Mouse (Mus musculus) embryonic facial prominence, embryonic 14.5 days (tissue): ENCODE measurements around the gene Cmip. TPM values are rescaled to one million over a fixed set of nuclear protein-coding genes. Genes with fewer than 3 reads are reported as not detected.
A peak's percentile ranks its signal among the peaks of the same experiment; 100 is the strongest.

Experiments
- ATAC-seq: fragments of 200-750 bp; cut with Nextera tagmentation; 2 replicates; pipeline ENCODE4 v1.8.0; 2017; ENCODE audit warnings: low read depth, moderate number of reproducible peaks, moderate TSS enrichment
- DNase-seq: peaks from one replicate; pipeline ENCODE4 v3.0.0-alpha.2; 2015; ENCODE audit warnings: low spot score
- H3K27ac ChIP-seq: fragments of 300-500 bp; sonication (generic); replicated peaks from 2 replicates; pipeline ENCODE4 v1.5.1; 2014; ENCODE audit warnings: low read depth, mild to moderate bottlenecking, low read length, moderate library complexity
- H3K27me3 ChIP-seq: fragments of 300-500 bp; sonication (generic); replicated peaks from 2 replicates; pipeline ENCODE4 v1.6.1; 2014; ENCODE audit warnings: low read length; ENCODE audit not compliant: control insufficient read depth, insufficient read depth
- H3K36me3 ChIP-seq: fragments of 300-500 bp; sonication (generic); 2 replicates; pipeline ENCODE4 v1.6.1; 2014; ENCODE audit warnings: low read length, mixed read lengths; ENCODE audit not compliant: control insufficient read depth, insufficient read depth
- H3K4me1 ChIP-seq: fragments of 300-500 bp; sonication (generic); 2 replicates; pipeline ENCODE4 v1.6.1; 2014; ENCODE audit warnings: antibody characterized with exemption, low read length; ENCODE audit not compliant: control insufficient read depth, insufficient read depth
- H3K4me2 ChIP-seq: fragments of 300-500 bp; sonication (generic); 2 replicates; pipeline ENCODE4 v1.6.1; 2014; ENCODE audit warnings: low read depth, mild to moderate bottlenecking, low read length, moderate library complexity, mixed read lengths
- H3K4me3 ChIP-seq: fragments of 300-500 bp; sonication (generic); 2 replicates; pipeline ENCODE4 v1.5.1; 2014; ENCODE audit warnings: low read depth, mild to moderate bottlenecking, low read length
- H3K9ac ChIP-seq: fragments of 300-500 bp; sonication (generic); 2 replicates; pipeline ENCODE4 v1.6.1; 2014; ENCODE audit warnings: low read depth, mild to moderate bottlenecking, low read length, moderate library complexity, mixed read lengths
- H3K9me3 ChIP-seq: fragments of 300-500 bp; sonication (generic); 2 replicates; pipeline ENCODE4 v1.6.1; 2016; ENCODE audit warnings: low read length; ENCODE audit not compliant: control insufficient read depth
- WGBS: fragments of 180-500 bp; shearing (Covaris S2); extraction: QIAGEN DNeasy Blood & Tissue Kit; methylation state at CpG from one replicate; pipeline ENCODE4 v1.1.7; 2014; 5-methylcytosine and 5-hydroxymethylcytosine counted together
- polyA plus RNA-seq: library from polyadenylated mRNA; unstranded; fragments of >200 nt; fragmentation: Nextera tagmentation; extraction: Ambion mirVana; gene quantifications from 2 replicates; pipeline ENCODE4 v1.2.1, GENCODE M21; 2014

The Cmip gene
- polyA plus RNA-seq, 1 experiment from 2014 or later = 27.7 TPM

DNA sequence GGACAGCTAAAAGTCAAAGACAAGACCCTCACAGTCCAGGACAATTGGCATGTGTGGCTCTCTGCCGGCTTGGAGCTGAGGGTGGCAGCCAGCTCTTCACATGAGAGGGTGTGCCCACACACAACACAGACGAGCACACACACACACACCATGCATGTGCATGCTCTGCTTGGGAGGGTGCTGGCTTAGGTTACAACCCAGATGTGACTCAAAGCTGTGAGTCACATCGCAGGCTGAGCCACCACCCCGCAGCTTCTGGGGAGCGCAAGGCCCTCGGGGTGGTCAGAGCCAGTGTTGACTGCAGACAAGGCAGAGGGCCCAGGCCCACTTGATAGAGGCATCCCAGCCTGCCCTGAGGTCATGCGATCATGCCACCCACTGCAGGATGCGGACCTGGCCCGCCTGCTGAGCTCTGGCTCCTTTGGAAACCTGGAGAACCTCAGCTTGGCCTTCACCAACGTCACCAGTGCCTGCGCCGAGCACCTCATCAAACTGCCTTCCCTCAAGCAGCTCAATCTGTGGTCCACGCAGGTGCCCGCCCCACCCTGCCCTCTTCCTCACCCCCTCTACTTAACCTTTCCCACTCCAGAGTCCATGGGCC is 197.8 kb downstream of the Cmip start:
- H3K9ac ChIP-seq = no peak overlapping the region
- peaks cover 83% of the 10 kb centered on the region for H3K36me3 ChIP-seq
- H3K27ac ChIP-seq = no peak overlapping the region
- 93% methylated on average over 12 of the region's 14 CpGs for WGBS
- no peaks in the 10 kb centered on the region for H3K4me1 ChIP-seq
- H3K4me2 ChIP-seq = no peak overlapping the region
- H3K9me3 ChIP-seq = no peaks in the 10 kb centered on the region
- DNase-seq (no peak), ATAC-seq (no peak)
- H3K27me3 ChIP-seq = no peaks in the 10 kb centered on the region
- no peak overlapping the region for H3K4me3 ChIP-seq

DNA sequence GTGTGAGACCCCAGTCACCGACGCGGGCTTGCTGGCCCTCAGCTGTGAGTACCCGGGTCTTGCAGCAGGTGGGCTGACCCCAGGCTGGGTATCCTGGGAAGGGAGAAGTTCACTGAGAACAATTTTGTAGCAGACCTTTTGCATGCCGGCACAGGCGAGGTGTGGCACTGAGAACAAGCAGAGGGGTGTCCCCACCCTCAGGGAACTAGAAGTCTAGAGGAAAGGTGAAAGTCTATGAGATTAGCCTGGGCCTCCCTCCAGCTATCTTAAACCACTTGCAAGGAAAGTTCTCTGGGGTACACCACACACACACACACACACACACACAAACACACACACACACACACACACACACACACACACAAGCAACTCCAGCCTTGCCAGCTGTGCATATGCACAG is 198.8 kb downstream of the Cmip start:
- ATAC-seq (no peak), DNase-seq (no peak)
- H3K27me3 ChIP-seq = no peaks in the 10 kb centered on the region
- WGBS = 84% methylated on average over 6 of the region's 6 CpGs
- H3K4me1 ChIP-seq = no peaks in the 10 kb centered on the region
- no peak overlapping the region for H3K27ac ChIP-seq
- H3K4me2 ChIP-seq = no peak overlapping the region
- H3K9me3 ChIP-seq = no peaks in the 10 kb centered on the region
- no peak overlapping the region for H3K9ac ChIP-seq
- H3K4me3 ChIP-seq = no peak overlapping the region
- H3K36me3 ChIP-seq = peaks cover 75% of the 10 kb centered on the region

DNA sequence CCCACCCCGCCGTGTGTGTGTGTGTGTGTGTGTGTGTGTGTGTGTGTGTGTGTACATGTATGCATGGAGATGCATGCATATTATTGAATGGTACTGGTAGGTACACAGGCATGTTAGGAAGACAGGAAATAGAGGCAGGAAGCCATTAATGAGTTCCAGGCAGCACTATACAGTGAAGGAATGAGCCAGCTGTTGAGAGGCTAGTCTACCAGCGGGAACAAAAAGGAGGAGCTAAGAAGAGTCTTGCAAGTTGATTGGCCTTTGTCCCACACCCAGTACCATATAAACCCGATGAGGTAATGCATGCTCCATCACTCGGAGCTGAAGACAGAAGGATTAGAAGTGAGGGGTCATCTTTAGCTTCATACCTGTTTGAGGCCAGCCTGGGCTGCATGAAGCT is 201.6 kb downstream of the Cmip start:
- Histone ChIP-seq H3K4me1 (no peaks in the 10 kb centered on the region), H3K4me2 (no peak overlapping the region), H3K9ac (no peak overlapping the region), H3K27me3 (no peaks in the 10 kb centered on the region), H3K9me3 (no peaks in the 10 kb centered on the region), H3K4me3 (no peak overlapping the region), H3K36me3 (peaks cover 48% of the 10 kb centered on the region), H3K27ac (no peak overlapping the region)
- WGBS = 46% methylated on average over 4 of the region's 5 CpGs
- ATAC-seq = 0 out of 2 replicates have a peak, but pooled peaks have one; percentile 19
- DNase-seq = peak; percentile 54

DNA sequence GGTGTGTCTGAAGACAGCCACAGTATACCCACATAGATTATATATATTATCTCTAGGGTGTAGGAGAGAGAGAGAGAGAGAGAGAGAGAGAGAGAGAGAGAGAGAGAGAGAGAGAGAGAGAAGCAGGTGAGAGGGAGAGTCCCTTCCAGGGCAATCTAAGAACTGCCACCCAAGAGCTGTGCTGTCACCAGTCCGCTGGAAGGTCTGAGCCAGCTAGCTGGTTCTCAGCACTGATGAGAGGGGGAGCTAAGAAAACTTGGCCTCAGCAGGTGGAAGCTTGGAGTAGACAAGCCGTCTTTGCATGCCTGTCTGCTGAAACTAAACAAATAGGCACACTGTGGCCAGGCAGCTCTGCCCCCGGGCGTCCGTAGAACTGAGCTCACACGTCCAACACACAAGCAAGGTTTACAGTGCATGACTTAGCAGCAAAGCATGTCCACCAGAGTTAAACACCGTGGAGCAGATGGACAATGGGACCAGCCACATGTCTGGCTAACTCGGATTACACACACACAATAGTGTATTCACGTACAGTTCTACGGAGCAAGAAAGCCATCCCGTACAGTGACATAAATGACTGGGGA is 205.9 kb downstream of the Cmip start:
- ATAC-seq (peak; percentile 26), DNase-seq (peak; percentile 20)
- H3K9me3 ChIP-seq = no peaks in the 10 kb centered on the region
- no peak overlapping the region for H3K27ac ChIP-seq
- WGBS = 63% methylated on average over 11 of the region's 11 CpGs
- no peak overlapping the region for H3K9ac ChIP-seq
- no peaks in the 10 kb centered on the region for H3K27me3 ChIP-seq
- no peaks in the 10 kb centered on the region for H3K4me1 ChIP-seq
- H3K36me3 ChIP-seq = peaks cover 5% of the 10 kb centered on the region; the same call in 1 of the 2 replicates
- no peak overlapping the region for H3K4me3 ChIP-seq
- H3K4me2 ChIP-seq = no peak overlapping the region

DNA sequence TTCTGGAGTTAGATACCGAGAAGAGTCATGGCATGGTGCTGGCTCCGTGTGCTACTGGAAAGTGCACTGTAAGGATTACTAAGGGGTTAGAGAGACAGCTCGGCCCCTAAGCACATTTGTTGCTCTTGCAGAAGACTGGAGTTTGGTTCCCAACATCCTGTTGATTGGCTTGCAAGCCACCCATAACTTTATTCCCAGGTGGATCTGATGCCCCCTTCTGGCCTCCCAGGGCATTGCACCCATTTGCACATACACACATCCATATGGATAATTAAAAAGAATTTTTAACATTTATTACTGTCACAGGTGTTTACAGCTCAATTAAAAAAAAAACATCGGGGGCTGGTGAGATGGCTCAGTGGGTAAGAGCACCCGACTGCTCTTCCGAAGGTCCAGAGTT is 207.7 kb downstream of the Cmip start:
- WGBS = 94% methylated on average over 6 of the region's 6 CpGs
- ATAC-seq = no peak
- DNase-seq = no peak

GRCm38 (mm10) chr8:117465250-117465649 is 208.4 kb downstream of the Cmip start:
- WGBS = 38% methylated on average over 5 of the region's 5 CpGs
- Histone ChIP-seq H3K4me3 (no peak overlapping the region), H3K4me1 (0 out of 2 replicates have a peak, but pooled peaks cover 4% of the 10 kb centered on the region), H3K27me3 (no peaks in the 10 kb centered on the region), H3K27ac (no peak overlapping the region), H3K36me3 (no peaks in the 10 kb centered on the region), H3K9me3 (no peaks in the 10 kb centered on the region), H3K4me2 (no peak overlapping the region), H3K9ac (no peak overlapping the region)
- ATAC-seq (peak; percentile 69), DNase-seq (peak; percentile 94)

More for the DNA sequence above, 207.7 kb downstream of the Cmip start:
- 0 out of 2 replicates have a peak, but pooled peaks cover 3% of the 10 kb centered on the region for H3K36me3 ChIP-seq
- H3K4me3 ChIP-seq = no peak overlapping the region
- H3K27ac ChIP-seq = no peak overlapping the region
- no peaks in the 10 kb centered on the region for H3K4me1 ChIP-seq
- H3K4me2 ChIP-seq = no peak overlapping the region
- H3K9me3 ChIP-seq = no peaks in the 10 kb centered on the region
- no peak overlapping the region for H3K9ac ChIP-seq
- H3K27me3 ChIP-seq = no peaks in the 10 kb centered on the region

DNA sequence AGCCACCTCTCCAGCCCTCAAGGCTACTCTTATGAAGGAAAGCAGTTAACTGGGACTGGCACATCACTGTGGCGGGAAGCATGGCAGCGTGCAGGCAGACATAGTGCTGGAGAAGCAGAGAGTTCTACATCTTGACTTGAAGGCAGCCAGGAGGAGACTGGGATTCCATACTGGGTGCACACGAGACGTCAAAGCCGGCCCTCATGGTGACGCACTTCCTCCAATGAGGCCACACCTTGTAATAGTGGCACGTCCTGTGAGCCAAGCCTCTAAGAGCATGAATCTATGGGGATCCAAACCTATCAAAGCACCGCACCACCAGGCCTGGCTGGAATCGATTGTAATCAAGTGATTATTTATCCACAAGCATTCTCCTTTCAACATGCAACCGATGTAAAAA is 210.6 kb downstream of the Cmip start:
- H3K27me3 ChIP-seq = no peaks in the 10 kb centered on the region
- WGBS = 85% methylated on average over 10 of the region's 10 CpGs
- no peak overlapping the region for H3K4me2 ChIP-seq
- no peaks in the 10 kb centered on the region for H3K9me3 ChIP-seq
- H3K9ac ChIP-seq = no peak overlapping the region
- no peak overlapping the region for H3K27ac ChIP-seq
- 0 out of 2 replicates have a peak, but pooled peaks cover 4% of the 10 kb centered on the region for H3K4me1 ChIP-seq
- DNase-seq = no peak
- no peaks in the 10 kb centered on the region for H3K36me3 ChIP-seq
- ATAC-seq = no peak
- no peak overlapping the region for H3K4me3 ChIP-seq

DNA sequence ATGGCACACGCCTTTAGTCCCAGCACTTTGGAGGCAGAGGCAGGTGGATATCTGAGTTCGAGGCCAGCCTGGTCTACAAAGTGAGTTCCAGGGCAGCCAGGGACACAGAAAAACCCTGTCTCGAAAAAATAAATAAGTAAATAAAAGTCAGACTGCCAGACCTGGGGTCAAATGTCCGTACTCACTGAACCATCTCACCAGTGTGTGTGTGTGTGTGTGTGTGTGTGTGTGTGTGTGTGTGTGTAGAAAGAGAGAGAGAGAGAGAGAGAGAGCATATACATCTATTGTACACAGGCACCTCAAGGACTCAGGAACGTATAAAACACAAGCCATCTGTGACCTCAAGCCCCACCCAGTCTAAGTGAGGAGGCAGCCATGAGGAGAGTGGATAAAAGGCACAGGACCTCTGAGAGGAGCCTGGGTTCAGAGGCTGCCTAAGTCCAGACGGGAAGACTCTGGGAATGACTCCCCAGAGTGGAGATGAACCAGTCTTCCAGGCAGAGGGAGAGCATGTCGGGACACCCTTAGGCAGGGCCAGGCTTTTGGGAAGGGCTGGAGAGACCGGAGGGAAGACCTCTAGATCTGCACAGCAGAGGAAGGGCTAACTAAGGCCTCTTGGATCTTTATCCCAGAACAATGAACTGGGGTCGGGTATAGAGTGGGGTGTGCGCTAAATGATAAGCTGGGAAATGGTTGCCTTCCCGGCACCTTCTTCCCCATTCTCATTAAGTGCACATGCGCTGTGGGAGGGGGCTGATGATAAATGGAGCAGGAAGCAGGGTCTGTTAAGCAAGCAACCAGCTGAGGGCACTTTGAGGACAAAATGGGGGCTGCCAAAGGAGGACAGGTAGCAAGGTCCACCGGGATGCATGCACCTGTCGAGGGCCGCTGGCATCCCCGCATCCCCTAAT is 212.8 kb downstream of the Cmip start:
- Histone ChIP-seq H3K4me1 (0 out of 2 replicates have a peak, but pooled peaks cover 4% of the 10 kb centered on the region), H3K4me2 (peak overlapping the region; percentile 55), H3K4me3 (peak overlapping the region; percentile 27; the same call in 1 of the 2 replicates), H3K27ac (no peak overlapping the region), H3K9me3 (no peaks in the 10 kb centered on the region), H3K9ac (no peak overlapping the region; the same call in 1 of the 2 replicates), H3K36me3 (no peaks in the 10 kb centered on the region), H3K27me3 (no peaks in the 10 kb centered on the region)
- DNase-seq (no peak), ATAC-seq (peak; percentile 21; the same call in 1 of the 2 replicates)
- WGBS = 36% methylated on average over 15 of the region's 16 CpGs
